Mouse (Mus musculus): ENCODE measurements around the gene Wfdc2. TPM values are rescaled to one million over a fixed set of nuclear protein-coding genes. Genes with fewer than 3 reads are reported as not detected.
"Not testable (repeated sequence)": the region's sequence is repeated elsewhere in the genome, so short reads cannot be mapped to it uniquely, and the experiment has no call there.

Wfdc2 gene
- polyA plus RNA-seq, 1 experiment, result 1,286 TPM

DNA sequence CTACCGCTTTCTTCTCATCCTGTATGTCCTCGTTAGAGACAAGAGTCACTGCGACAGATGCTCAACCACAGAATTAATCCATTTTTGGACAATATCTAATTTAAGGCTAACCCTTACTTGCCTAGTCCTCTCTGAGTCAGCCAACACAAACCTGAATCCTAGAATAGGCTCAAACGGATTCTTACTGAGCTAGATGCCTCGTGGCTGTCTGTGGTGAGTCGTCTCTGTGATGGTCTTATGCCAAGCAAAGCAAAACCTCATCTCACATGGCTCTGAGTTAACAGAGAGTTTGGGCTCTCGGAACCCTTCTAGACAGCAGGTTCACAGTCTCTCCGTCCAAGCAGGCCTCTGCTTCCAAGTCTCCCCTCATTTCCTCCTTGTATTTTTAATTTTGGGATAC lies 42.2 kb downstream of the Wfdc2 start:
- 90% methylated on average over 8 of the region's 8 CpGs for WGBS
- no peak for TF ChIP-seq POLR2A (IDR thresholded peaks at IDR 0.05; ENCODE audit: borderline replicate concordance, extremely low read depth, low read depth, low read length)
- TF ChIP-seq CTCF (IDR thresholded peaks at IDR 0.05; ENCODE audit: insufficient read depth, low read length), result no peak
- DNase-seq, result no peak
- H3K4me1 ChIP-seq (ENCODE audit: control insufficient read depth, insufficient read depth, low read length), result no peaks in the 10 kb centered on the region
- H3K4me3 ChIP-seq (replicated peaks; ENCODE audit: extremely low read depth, low read depth, low read length), result no peak overlapping the region

- TF ChIP-seq CTCF (IDR thresholded peaks at IDR 0.05; ENCODE audit: insufficient read depth, low read length), result no peak
- no peak for TF ChIP-seq POLR2A (IDR thresholded peaks at IDR 0.05; ENCODE audit: borderline replicate concordance, extremely low read depth, low read depth, low read length)
- DNase-seq, result no peak
- no peaks in the 10 kb centered on the region for H3K4me1 ChIP-seq (ENCODE audit: control insufficient read depth, insufficient read depth, low read length)
- WGBS, result 65% methylated on average over 6 of the region's 6 CpGs
- no peak overlapping the region for H3K4me3 ChIP-seq (replicated peaks; ENCODE audit: extremely low read depth, low read depth, low read length)
These were observed 46.6 kb downstream of the Wfdc2 start for GRCm38 (mm10) chr2:164608781-164609180.

DNA sequence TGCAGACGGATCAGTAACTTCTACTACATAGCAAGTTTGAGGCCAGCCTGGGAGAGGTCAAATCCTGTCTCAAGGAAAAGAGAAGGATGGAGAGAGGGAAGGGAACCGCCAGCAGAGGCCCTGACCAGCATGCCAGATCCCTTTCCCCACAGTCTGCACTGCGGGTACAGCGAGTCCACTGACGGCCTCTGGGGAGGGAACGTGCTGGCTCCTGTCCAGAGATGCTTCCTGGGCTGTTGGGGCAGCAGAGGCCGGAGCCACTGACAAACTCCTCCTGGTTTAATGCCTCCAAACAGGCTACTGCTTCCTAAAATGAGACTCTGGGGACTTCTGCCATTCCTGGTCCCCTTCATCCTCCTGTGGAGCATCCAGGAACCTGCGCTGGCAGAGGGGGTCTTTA lies 51.3 kb downstream of the Wfdc2 start, which contains the start of the genes Wfdc6b and Wfdc8:
Wfdc6b (plus strand) TSS at position 52 of the 400 bp plus-strand sequence.
Wfdc8 (minus strand) TSS at position 156 of the 400 bp plus-strand sequence.
- DNase-seq; H3K4me3 ChIP-seq (replicated peaks; ENCODE audit: extremely low read depth, low read depth, low read length); H3K4me1 ChIP-seq (ENCODE audit: control insufficient read depth, insufficient read depth, low read length): not testable (repeated sequence)
- WGBS, result 43% methylated on average over 8 of the region's 8 CpGs
- TF ChIP-seq POLR2A (IDR thresholded peaks at IDR 0.05; ENCODE audit: borderline replicate concordance, extremely low read depth, low read depth, low read length), result peak; percentile 14; the same call in 1 of the 2 replicates

GRCm38 (mm10) chr2:164615386-164615785 lies 53.2 kb downstream of the Wfdc2 start:
- WGBS, result 86% methylated on average over 3 of the region's 3 CpGs
- no peak overlapping the region for H3K4me3 ChIP-seq (replicated peaks; ENCODE audit: extremely low read depth, low read depth, low read length)
- no peak for DNase-seq
- TF ChIP-seq POLR2A (IDR thresholded peaks at IDR 0.05; ENCODE audit: borderline replicate concordance, extremely low read depth, low read depth, low read length) (no peak), CTCF (IDR thresholded peaks at IDR 0.05; ENCODE audit: insufficient read depth, low read length) (no peak)
- no peaks in the 10 kb centered on the region for H3K4me1 ChIP-seq (ENCODE audit: control insufficient read depth, insufficient read depth, low read length)

Other genes starting within 250 kb of the Wfdc2 start
- not detected in 2 replicates for gene Svs6, start 245.7 kb upstream of the Wfdc2 start, polyA plus RNA-seq (2012; rRNA removed)
- not detected in 2 replicates for gene Svs5, start 229.7 kb upstream of the Wfdc2 start, polyA plus RNA-seq (2012; rRNA removed)
- gene Slpi, start 173.3 kb upstream of the Wfdc2 start, polyA plus RNA-seq (2012; rRNA removed), result 64.8 and 662 TPM in 2 replicates
- gene Rbpjl, start 159.3 kb upstream of the Wfdc2 start, polyA plus RNA-seq (2012; rRNA removed), result 86.8 and 101 TPM in 2 replicates
- 78.0 and 80.1 TPM in 2 replicates for gene Matn4, start 157.3 kb upstream of the Wfdc2 start, polyA plus RNA-seq (2012; rRNA removed)
- gene Sdc4, start 118.5 kb upstream of the Wfdc2 start, polyA plus RNA-seq (2012; rRNA removed), result 75.1 and 91.1 TPM in 2 replicates
- 89.8 and 133 TPM in 2 replicates for gene Sys1, start 105.4 kb upstream of the Wfdc2 start, polyA plus RNA-seq (2012; rRNA removed)
- 47.7 and 52.2 TPM in 2 replicates for gene Gm20458, start 101.4 kb upstream of the Wfdc2 start, polyA plus RNA-seq (2012; rRNA removed)
- not detected in 2 replicates for gene Trp53tg5, start 88.7 kb upstream of the Wfdc2 start, polyA plus RNA-seq (2012; rRNA removed)
- gene Dbndd2, start 76.3 kb upstream of the Wfdc2 start, polyA plus RNA-seq (2012; rRNA removed), result 52.6 and 72.9 TPM in 2 replicates
- gene Pigt, start 64.9 kb upstream of the Wfdc2 start, polyA plus RNA-seq (2012; rRNA removed), result 93.8 and 104 TPM in 2 replicates
- not detected in 2 replicates for gene Spint3, start 11.0 kb downstream of the Wfdc2 start, polyA plus RNA-seq (2012; rRNA removed)
- 2.3 and 2.4 TPM in 2 replicates for gene Wfdc6a, start 23.0 kb downstream of the Wfdc2 start, polyA plus RNA-seq (2012; rRNA removed)
- 0.27 and 0.65 TPM in 2 replicates for gene Eppin, start 31.2 kb downstream of the Wfdc2 start, polyA plus RNA-seq (2012; rRNA removed)
- gene Wfdc6b, start 51.1 kb downstream of the Wfdc2 start, polyA plus RNA-seq (2012; rRNA removed), result 1.3 and 1.9 TPM in 2 replicates
- 5.3 and 8.5 TPM in 2 replicates for gene Wfdc8, start 51.2 kb downstream of the Wfdc2 start, polyA plus RNA-seq (2012; rRNA removed)
- gene Wfdc16, start 76.4 kb downstream of the Wfdc2 start, polyA plus RNA-seq (2012; rRNA removed), result 0.97 and 1.9 TPM in 2 replicates
- 7.9 and 10.9 TPM in 2 replicates for gene Wfdc10, start 93.6 kb downstream of the Wfdc2 start, polyA plus RNA-seq (2012; rRNA removed)
- not detected in 2 replicates for gene Wfdc9, start 94.2 kb downstream of the Wfdc2 start, polyA plus RNA-seq (2012; rRNA removed)
- not detected in 2 replicates for gene Wfdc11, start 111.7 kb downstream of the Wfdc2 start, polyA plus RNA-seq (2012; rRNA removed)
- gene Wfdc13, start 122.7 kb downstream of the Wfdc2 start, polyA plus RNA-seq (2012; rRNA removed), result 0.98 and 1.3 TPM in 2 replicates
- gene Spint4, start 136.1 kb downstream of the Wfdc2 start, polyA plus RNA-seq (2012; rRNA removed), result not detected in 2 replicates
- not detected in 2 replicates for gene Spint5, start 152.9 kb downstream of the Wfdc2 start, polyA plus RNA-seq (2012; rRNA removed)
- gene Wfdc3, start 183.5 kb downstream of the Wfdc2 start, polyA plus RNA-seq (2012; rRNA removed), result 1.3 and 2.3 TPM in 2 replicates
- 25.5 and 63.1 TPM in 2 replicates for gene Dnttip1, start 183.6 kb downstream of the Wfdc2 start, polyA plus RNA-seq (2012; rRNA removed)
- 6.2 and 9.7 TPM in 2 replicates for gene Ube2c, start 207.5 kb downstream of the Wfdc2 start, polyA plus RNA-seq (2012; rRNA removed)
- gene Tnnc2, start 217.6 kb downstream of the Wfdc2 start, polyA plus RNA-seq (2012; rRNA removed), result 237 TPM in 1 of 2 replicates, not detected in the other
- 52.0 and 61.8 TPM in 2 replicates for gene Snx21, start 223.4 kb downstream of the Wfdc2 start, polyA plus RNA-seq (2012; rRNA removed)
- 35.7 and 38.6 TPM in 2 replicates for gene Acot8, start 242.5 kb downstream of the Wfdc2 start, polyA plus RNA-seq (2012; rRNA removed)
- gene Zswim3, start 242.7 kb downstream of the Wfdc2 start, polyA plus RNA-seq (2012; rRNA removed), result 3.1 and 3.8 TPM in 2 replicates

All from lung, adult 2 months (tissue).